22 mouse cellular contexts compared by ENCODE assay signal in the genomic region with DNA sequence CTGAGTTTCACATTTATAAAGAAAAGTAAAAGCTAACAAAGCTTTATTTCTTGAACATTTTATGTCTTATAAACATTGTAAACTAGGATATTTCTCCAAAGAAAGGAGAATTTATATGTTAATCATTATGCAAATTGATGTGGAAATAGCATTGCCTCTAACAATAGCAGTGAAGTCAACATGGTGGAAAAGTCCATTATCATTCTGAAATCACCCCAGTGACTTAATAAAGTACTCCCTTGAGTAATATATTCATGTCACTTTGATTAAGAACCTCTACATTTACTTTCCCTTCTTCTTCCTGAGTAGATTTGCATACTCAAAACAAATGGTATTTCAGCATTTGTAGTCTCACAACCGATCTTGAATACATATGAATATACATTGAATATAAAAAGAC.
DNase-seq lines count a peak whose midpoint lies in the region; ATAC-seq and TF ChIP-seq lines count a peak whose summit lies in the region.
"Had no signal": no experiment of that assay in that cellular context is flagged by ENCODE, and none has a peak within 500 bp of the region (broad histone marks: within the 10 kb centered on the region; RNA-seq: fewer than 3 reads in every experiment).

No protein-coding gene starts in this region.

- no peak overlapping the region for H3K27ac ChIP-seq in forebrain, embryonic 14.5 days (ENCODE audit: low read depth, low read length)
- no peak overlapping the region for H3K27ac ChIP-seq in forebrain, embryonic 13.5 days
- H3K27ac ChIP-seq in hindbrain, embryonic 13.5 days: no peak overlapping the region
- H3K27ac ChIP-seq in hindbrain, embryonic 16.5 days (ENCODE audit: low read depth, low read length): no peak overlapping the region
- no peak overlapping the region for H3K27ac ChIP-seq in neural tube, embryonic 13.5 days (replicated peaks)
- H3K27ac ChIP-seq: embryonic facial prominence, embryonic 13.5 days; forebrain, embryonic 15.5 days; heart, adult 2 months; heart, embryonic 15.5 days had no signal

- no peaks in the 10 kb centered on the region for H3K27me3 ChIP-seq in forebrain, embryonic 14.5 days (replicated peaks; ENCODE audit: control insufficient read depth, insufficient read depth, low read length)
- H3K27me3 ChIP-seq in forebrain, embryonic 13.5 days: no peaks in the 10 kb centered on the region
- no peaks in the 10 kb centered on the region for H3K27me3 ChIP-seq in hindbrain, embryonic 13.5 days
- no peaks in the 10 kb centered on the region for H3K27me3 ChIP-seq in hindbrain, embryonic 16.5 days (replicated peaks; ENCODE audit: control insufficient read depth, insufficient read depth, low read length)
- H3K27me3 ChIP-seq in neural tube, embryonic 13.5 days: no peaks in the 10 kb centered on the region
- H3K27me3 ChIP-seq: CH12.LX; embryonic facial prominence, embryonic 13.5 days; forebrain, embryonic 15.5 days; heart, embryonic 15.5 days; Patski had no signal

- H3K9ac ChIP-seq in forebrain, embryonic 14.5 days (ENCODE audit: low read length): no peak overlapping the region
- H3K9ac ChIP-seq in forebrain, embryonic 13.5 days: no peak overlapping the region
- H3K9ac ChIP-seq in hindbrain, embryonic 13.5 days: no peak overlapping the region
- H3K9ac ChIP-seq in hindbrain, embryonic 16.5 days (ENCODE audit: low read depth, low read length): no peak overlapping the region
- no peak overlapping the region for H3K9ac ChIP-seq in neural tube, embryonic 13.5 days
- H3K9ac ChIP-seq: embryonic facial prominence, embryonic 13.5 days; forebrain, embryonic 15.5 days; heart, embryonic 15.5 days had no signal

- no peak overlapping the region for H3K4me3 ChIP-seq in forebrain, embryonic 14.5 days (ENCODE audit: low read depth, low read length)
- no peak overlapping the region for H3K4me3 ChIP-seq in forebrain, embryonic 13.5 days
- no peak overlapping the region for H3K4me3 ChIP-seq in hindbrain, embryonic 13.5 days
- H3K4me3 ChIP-seq in hindbrain, embryonic 16.5 days (ENCODE audit: low read length): no peak overlapping the region
- H3K4me3 ChIP-seq in neural tube, embryonic 13.5 days: no peak overlapping the region
- H3K4me3 ChIP-seq: embryonic facial prominence, embryonic 13.5 days; forebrain, embryonic 15.5 days; heart, adult 2 months; heart, embryonic 15.5 days had no signal

- no peaks in the 10 kb centered on the region for H3K9me3 ChIP-seq in forebrain, embryonic 14.5 days (replicated peaks; ENCODE audit: control insufficient read depth, low read length)
- no peaks in the 10 kb centered on the region for H3K9me3 ChIP-seq in forebrain, embryonic 13.5 days (replicated peaks)
- no peaks in the 10 kb centered on the region for H3K9me3 ChIP-seq in hindbrain, embryonic 13.5 days
- H3K9me3 ChIP-seq in hindbrain, embryonic 16.5 days (ENCODE audit: control insufficient read depth, low read length): no peaks in the 10 kb centered on the region
- no peaks in the 10 kb centered on the region for H3K9me3 ChIP-seq in neural tube, embryonic 13.5 days
- H3K9me3 ChIP-seq: embryonic facial prominence, embryonic 13.5 days; forebrain, embryonic 15.5 days; heart, embryonic 15.5 days had no signal

- no peak overlapping the region for H3K4me2 ChIP-seq in forebrain, embryonic 14.5 days (ENCODE audit: low read length)
- H3K4me2 ChIP-seq in forebrain, embryonic 13.5 days: no peak overlapping the region
- no peak overlapping the region for H3K4me2 ChIP-seq in hindbrain, embryonic 13.5 days
- H3K4me2 ChIP-seq in hindbrain, embryonic 16.5 days (ENCODE audit: low read length): no peak overlapping the region
- H3K4me2 ChIP-seq in neural tube, embryonic 13.5 days: no peak overlapping the region
- H3K4me2 ChIP-seq: embryonic facial prominence, embryonic 13.5 days; forebrain, embryonic 15.5 days; heart, embryonic 11.5 days; heart, embryonic 15.5 days had no signal

- H3K36me3 ChIP-seq in forebrain, embryonic 14.5 days (ENCODE audit: control insufficient read depth, insufficient read depth, low read length): no peaks in the 10 kb centered on the region
- no peaks in the 10 kb centered on the region for H3K36me3 ChIP-seq in forebrain, embryonic 13.5 days (ENCODE audit: poor library complexity, severe bottlenecking)
- H3K36me3 ChIP-seq in hindbrain, embryonic 13.5 days: no peaks in the 10 kb centered on the region
- no peaks in the 10 kb centered on the region for H3K36me3 ChIP-seq in hindbrain, embryonic 16.5 days (ENCODE audit: control insufficient read depth, insufficient read depth, low read length)
- no peaks in the 10 kb centered on the region for H3K36me3 ChIP-seq in neural tube, embryonic 13.5 days
- H3K36me3 ChIP-seq: embryonic facial prominence, embryonic 13.5 days; forebrain, embryonic 15.5 days; heart, embryonic 15.5 days had no signal

- TF ChIP-seq CTCF in brain, embryonic 14.5 days (IDR thresholded peaks at IDR 0.05; ENCODE audit: borderline replicate concordance, extremely low read depth, insufficient read depth, insufficient read length): no peak

- no peaks in the 10 kb centered on the region for H3K4me1 ChIP-seq in forebrain, embryonic 14.5 days (ENCODE audit: control insufficient read depth, insufficient read depth, low read length)
- no peaks in the 10 kb centered on the region for H3K4me1 ChIP-seq in forebrain, embryonic 13.5 days
- H3K4me1 ChIP-seq in hindbrain, embryonic 13.5 days (replicated peaks): no peaks in the 10 kb centered on the region
- no peaks in the 10 kb centered on the region for H3K4me1 ChIP-seq in hindbrain, embryonic 16.5 days (ENCODE audit: control insufficient read depth, insufficient read depth, low read depth, low read length)
- no peaks in the 10 kb centered on the region; the same call in 1 of the 2 replicates for H3K4me1 ChIP-seq in neural tube, embryonic 13.5 days (replicated peaks)
- H3K4me1 ChIP-seq: embryonic facial prominence, embryonic 13.5 days; forebrain, embryonic 15.5 days; heart, embryonic 15.5 days had no signal

- no peak for TF ChIP-seq POLR2A in brain, embryonic 14.5 days (IDR thresholded peaks at IDR 0.05; ENCODE audit: borderline replicate concordance, extremely low read depth, insufficient read depth, insufficient read length, poor library complexity, severe bottlenecking)

- peak; percentile 1 for DNase-seq in forebrain, embryonic 14.5 days (ENCODE audit: low spot score)
- peak; percentile 21 for DNase-seq in brain, embryonic 14.5 days (ENCODE audit: low read depth)
- DNase-seq in left cerebral cortex, adult 8-10 months (ENCODE audit: low spot score in 2 of 2): no peak
- DNase-seq: adrenal gland, postnatal 14 days; cerebellum, adult 18-20 months; cerebellum, adult 9-11 months; cerebellum, postnatal 36 days; gastrocnemius, postnatal 14 days; heart, adult 2 months; heart, postnatal 14 days had no signal

- no peak for ATAC-seq in forebrain, embryonic 14.5 days
- ATAC-seq in forebrain, embryonic 13.5 days: no peak
- 0 out of 2 replicates have a peak, but pooled peaks have one; percentile 43 for ATAC-seq in hindbrain, embryonic 13.5 days (ENCODE audit: low FRiP score)
- ATAC-seq in hindbrain, embryonic 16.5 days: no peak
- ATAC-seq in neural tube, embryonic 13.5 days (ENCODE audit: low read depth): peak; percentile 90
- ATAC-seq: activated CD4-positive, CD25-positive, alpha-beta regulatory T cell, adult 4 months; forebrain, embryonic 15.5 days; intestine, postnatal 0 days; Patski had no signal

- WGBS in forebrain, embryonic 14.5 days: 74% methylated on average over 1 of the region's 1 CpGs
- 76% methylated on average over 1 of the region's 1 CpGs for WGBS in forebrain, embryonic 13.5 days
- 47% methylated on average over 1 of the region's 1 CpGs for WGBS in hindbrain, embryonic 13.5 days
- WGBS in hindbrain, embryonic 16.5 days: 37% methylated on average over 1 of the region's 1 CpGs
- 25% methylated on average over 1 of the region's 1 CpGs for WGBS in neural tube, embryonic 13.5 days

Comparison
In these comparisons a context has a peak if more than half of its experiments do, and no peak if none do; other contexts are left out.
1. ATAC-seq: peak in hindbrain, embryonic 13.5 days (single experiment) and neural tube, embryonic 13.5 days (single experiment); none in forebrain, embryonic 14.5 days (single experiment), forebrain, embryonic 13.5 days (single experiment) and hindbrain, embryonic 16.5 days (single experiment).
2. DNase-seq: peak in forebrain, embryonic 14.5 days (single experiment) and brain, embryonic 14.5 days (single experiment); none in left cerebral cortex, adult 8-10 months (0 of 2).